Mouse (Mus musculus) ES-E14 (cell line): ENCODE measurements at regions not wholly inside any gene's neighbourhood (a gene's known extent, or its start where the extent isn't known, plus 50 kb on each side); places are given as distances from the start of the nearest gene placed in this dataset.

ENCODE experiments used
- DNase-seq: peaks from one replicate; pipeline ENCODE4 v3.0.0-alpha.2; 2013; ENCODE audit warnings: low read depth, low spot score
- H3K27ac ChIP-seq: 2 replicates; pipeline ENCODE4 v1.5.1; 2012; ENCODE audit warnings: low read depth, mild to moderate bottlenecking, low read length, moderate library complexity, mixed read lengths; ENCODE audit not compliant: poor library complexity, insufficient read depth, severe bottlenecking
- H3K36me3 ChIP-seq: 2 replicates; pipeline ENCODE4 v1.6.1; 2012; ENCODE audit warnings: mild to moderate bottlenecking, low read length, moderate library complexity, mixed read lengths; ENCODE audit not compliant: control insufficient read depth, poor library complexity, insufficient read depth, severe bottlenecking
- H3K4me1 ChIP-seq, 2 experiments: fragments of 150-350 bp in 1 of 2; sonication (generic) in 1 of 2; 2 replicates each; pipeline ENCODE4 v1.6.1; 2012; ENCODE audit warnings: low read length in 2 of 2, mild to moderate bottlenecking in 1 of 2, mixed read lengths in 1 of 2; ENCODE audit not compliant: control insufficient read depth in 2 of 2, insufficient read depth in 2 of 2, poor library complexity in 1 of 2
- H3K4me3 ChIP-seq, 2 experiments: fragments of 150-350 bp in 1 of 2; sonication (generic) in 1 of 2; 2 replicates each; pipeline ENCODE4 v1.5.1; 2012; ENCODE audit warnings: low read length in 2 of 2, low read depth in 1 of 2, mild to moderate bottlenecking in 1 of 2, mixed read lengths in 1 of 2; ENCODE audit not compliant: insufficient read depth in 1 of 2, poor library complexity in 1 of 2, severe bottlenecking in 1 of 2
- H3K9ac ChIP-seq: 2 replicates; pipeline ENCODE4 v1.6.1; 2012; ENCODE audit warnings: low read depth, mild to moderate bottlenecking, low read length, mixed read lengths; ENCODE audit not compliant: poor library complexity, insufficient read depth, severe bottlenecking
- H3K9me3 ChIP-seq: fragments of 150-350 bp; sonication (generic); 2 replicates; pipeline ENCODE4 v1.6.1; 2012; ENCODE audit warnings: low read depth, mild to moderate bottlenecking, low read length; ENCODE audit not compliant: control insufficient read depth, insufficient read depth
- CHD2 ChIP-seq: IDR thresholded peaks from 2 replicates; pipeline ENCODE4 v1.6.1; 2014; ENCODE audit warnings: mild to moderate bottlenecking, low read depth, low read length, inconsistent platforms
- HCFC1 ChIP-seq: IDR thresholded peaks from 2 replicates; pipeline ENCODE4 v1.6.1; 2012; ENCODE audit warnings: low read length, inconsistent platforms, borderline replicate concordance; ENCODE audit not compliant: insufficient read depth
- MAFK ChIP-seq: IDR thresholded peaks from 2 replicates; pipeline ENCODE4 v1.6.1; 2014; ENCODE audit warnings: mild to moderate bottlenecking, low read depth, low read length, inconsistent platforms; ENCODE audit not compliant: insufficient read depth
- ZC3H11A ChIP-seq: IDR thresholded peaks from 2 replicates; pipeline ENCODE4 v1.6.1; 2012; ENCODE audit warnings: low read depth, mild to moderate bottlenecking, inconsistent platforms, low read length, borderline replicate concordance
- ZNF384 ChIP-seq: IDR thresholded peaks from 2 replicates; pipeline ENCODE4 v1.6.1; 2012; ENCODE audit warnings: low read depth, low read length, inconsistent platforms
- in situ Hi-C, 2 experiments: fragments of 600-800 bp; cut with MboI; formaldehyde crosslinking; loops; one replicate each; pipeline ENCODE4 v1.15.1; 2025; ENCODE audit warnings: low sequenced_read_pairs in 2 of 2, inconsistent platforms in 1 of 2; ENCODE audit not compliant: unreplicated experiment in 2 of 2

- Histone ChIP-seq H3K4me1 (no peaks in the 10 kb centered on the region), H3K9ac (no peak overlapping the region), H3K36me3 (no peaks in the 10 kb centered on the region), H3K9me3 (no peaks in the 10 kb centered on the region), H3K27ac (no peak overlapping the region), H3K4me3 (no peak overlapping the region)
- peak; percentile 50 for DNase-seq
- in situ Hi-C loops, result no loop called here
- TF ChIP-seq HCFC1 (no peak), ZNF384 (no peak), ZC3H11A (no peak), CHD2 (no peak), MAFK (no peak)
Observed at GRCm38 (mm10) chr3:17319213-17319612, 629.0 kb upstream of the Cypt12 start.

DNA sequence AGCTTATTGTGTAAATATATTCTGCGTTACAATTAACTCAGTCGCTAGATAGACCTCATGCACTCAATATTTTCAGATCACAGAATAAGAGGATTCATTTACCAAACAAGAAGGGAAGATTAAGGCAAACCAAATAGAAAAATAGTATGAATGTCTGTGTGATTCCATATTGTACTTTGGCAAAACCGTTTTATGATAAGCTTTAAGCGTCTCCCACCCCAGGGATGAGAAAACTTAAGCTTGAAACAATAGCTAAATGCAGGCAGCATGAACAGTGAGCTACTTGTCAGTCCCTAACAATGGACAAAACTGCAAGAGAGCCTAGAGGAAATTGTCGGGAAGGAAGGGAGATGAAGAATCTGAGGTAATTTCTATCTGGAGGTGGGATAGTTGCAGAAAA lies 628.3 kb upstream of the Cypt12 start:
- no peak for DNase-seq
- no peak overlapping the region for H3K9ac ChIP-seq
- H3K9me3 ChIP-seq, result no peaks in the 10 kb centered on the region
- in situ Hi-C loops, result no loop called here
- TF ChIP-seq MAFK, result no peak
- no peak for TF ChIP-seq CHD2
- TF ChIP-seq ZC3H11A, result no peak
- no peak for TF ChIP-seq HCFC1
- no peak overlapping the region for H3K4me3 ChIP-seq
- H3K4me1 ChIP-seq, result no peaks in the 10 kb centered on the region
- no peaks in the 10 kb centered on the region for H3K36me3 ChIP-seq
- no peak overlapping the region for H3K27ac ChIP-seq

- Histone ChIP-seq H3K36me3 (no peaks in the 10 kb centered on the region), H3K9me3 (no peaks in the 10 kb centered on the region), H3K27ac (no peak overlapping the region), H3K9ac (no peak overlapping the region), H3K4me3 (no peak overlapping the region), H3K4me1 (no peaks in the 10 kb centered on the region)
- TF ChIP-seq ZNF384 (no peak), HCFC1 (no peak), ZC3H11A (no peak), CHD2 (no peak), MAFK (no peak)
- in situ Hi-C loops, result no loop called here
- no peak for DNase-seq
Observed at GRCm38 (mm10) chr3:17322266-17322665, 625.9 kb upstream of the Cypt12 start.

GRCm38 (mm10) chr3:17324816-17325215 lies 623.4 kb upstream of the Cypt12 start:
- H3K4me1 ChIP-seq, result no peaks in the 10 kb centered on the region
- H3K36me3 ChIP-seq, result no peaks in the 10 kb centered on the region
- no peak for DNase-seq
- H3K27ac ChIP-seq, result no peak overlapping the region
- no peaks in the 10 kb centered on the region for H3K9me3 ChIP-seq
- H3K4me3 ChIP-seq, result no peak overlapping the region
- TF ChIP-seq MAFK (no peak), HCFC1 (no peak), ZNF384 (no peak), CHD2 (no peak), ZC3H11A (no peak)
- no peak overlapping the region for H3K9ac ChIP-seq
- in situ Hi-C loops, result no loop called here

- Histone ChIP-seq H3K36me3 (no peaks in the 10 kb centered on the region), H3K4me1 (no peaks in the 10 kb centered on the region), H3K9me3 (no peaks in the 10 kb centered on the region), H3K4me3 (no peak overlapping the region), H3K9ac (no peak overlapping the region), H3K27ac (no peak overlapping the region)
- TF ChIP-seq MAFK, result no peak
- no peak for TF ChIP-seq ZNF384
- no peak for DNase-seq
- in situ Hi-C loops, result no loop called here
Observed at GRCm38 (mm10) chr3:17325821-17326220, 622.4 kb upstream of the Cypt12 start.
